Mouse (Mus musculus) heart, adult 8-10 months (tissue): Measurements from ENCODE around the gene Wdr73. TPM values are rescaled to one million over a fixed set of nuclear protein-coding genes. Genes with fewer than 3 reads are reported as not detected.
A peak's percentile ranks its signal among the peaks of the same experiment; 100 is the strongest.
"Not testable (repeated sequence)": the region's sequence is repeated elsewhere in the genome, so short reads cannot be mapped to it uniquely, and the experiment has no call there.

Source experiments
- DNase-seq: peaks from one replicate; pipeline ENCODE4 v3.0.0; 2022; ENCODE audit warnings: low spot score
- total RNA-seq, 4 experiments: library from RNA; stranded (reverse); gene quantifications; 2 replicates each; pipeline ENCODE4 v1.2.4; 2022

The Wdr73 gene
- 1 to 10 TPM; 4.6 to 7.6 (median 6.3) TPM for total RNA-seq

DNA sequence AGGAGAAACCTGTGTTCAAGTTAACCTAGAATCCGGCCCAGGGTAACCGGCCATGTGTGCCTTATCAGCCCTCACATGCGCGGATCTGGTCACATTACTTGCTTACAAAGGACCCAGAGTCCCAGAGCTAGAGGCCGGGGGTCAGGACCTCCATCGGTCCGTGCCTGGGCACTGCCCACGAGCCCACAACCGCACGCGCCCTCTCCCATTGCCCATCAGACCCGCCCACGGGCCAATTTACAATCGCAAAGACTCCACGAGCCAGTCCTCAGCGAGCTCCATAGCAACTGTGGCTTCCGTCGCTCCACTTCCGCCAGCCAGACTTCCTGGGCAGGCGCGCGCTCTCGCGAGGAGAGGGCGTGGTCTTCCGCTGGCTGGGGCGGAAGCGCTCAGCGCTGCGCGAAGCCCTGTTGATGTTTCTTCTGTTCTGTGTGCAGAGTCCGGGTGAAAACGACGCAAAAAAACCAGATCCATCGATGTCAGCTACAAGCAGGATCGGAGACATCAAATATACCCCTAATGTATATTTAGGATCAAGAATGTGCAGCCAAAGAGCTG is at the start of gene Wdr73:
Gene Wdr73, minus strand, starts transcription at position 326 of the 558 bp plus-strand sequence.
- peak; percentile 86 for DNase-seq

DNA sequence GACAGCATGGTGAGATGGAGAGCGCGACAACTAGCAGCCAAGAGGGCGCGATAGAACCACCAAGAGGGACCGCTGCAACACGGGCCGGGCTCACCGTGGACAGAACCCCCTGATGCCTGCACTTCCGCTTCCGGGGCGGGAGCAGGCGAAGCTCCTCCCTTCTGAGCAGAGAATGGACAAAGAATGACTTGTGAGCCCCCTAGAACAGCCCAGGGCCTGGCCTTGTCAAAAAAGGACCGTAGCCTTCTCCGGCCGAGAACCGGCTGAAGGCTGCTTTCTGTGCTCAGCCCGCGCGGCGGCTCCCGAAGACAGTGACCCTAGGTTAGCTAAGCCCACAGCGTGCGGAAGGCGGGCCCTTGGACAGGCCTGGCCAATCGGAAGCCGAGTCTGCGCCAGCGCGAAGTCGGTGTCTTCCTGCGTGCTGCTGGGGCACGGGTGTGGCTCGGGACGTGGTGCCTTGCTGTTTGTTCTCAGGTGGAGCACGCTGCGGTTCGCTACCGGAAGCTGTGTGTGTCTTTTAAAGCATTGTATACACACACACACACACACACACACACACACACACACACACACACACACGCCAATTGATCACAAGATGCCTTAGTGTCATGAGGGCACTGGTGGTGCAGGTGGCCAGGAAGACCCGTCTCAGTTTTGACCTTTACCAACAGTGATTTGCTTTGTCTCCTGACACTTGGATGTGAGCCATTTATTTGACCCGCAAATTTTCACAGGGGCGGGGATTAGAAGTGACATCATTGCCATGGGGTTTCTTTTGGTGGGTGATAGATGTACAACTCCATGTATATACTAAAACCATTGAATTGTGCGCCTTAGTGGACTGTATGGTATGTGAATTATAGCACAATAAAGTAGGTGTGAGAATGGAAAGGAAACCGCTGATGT is 46.6 kb upstream of the Wdr73 start, which contains the start of gene Sec11a:
Gene Sec11a, minus strand, starts transcription at position 336 of the 906 bp plus-strand sequence.
- DNase-seq, result peak; percentile 92

DNA sequence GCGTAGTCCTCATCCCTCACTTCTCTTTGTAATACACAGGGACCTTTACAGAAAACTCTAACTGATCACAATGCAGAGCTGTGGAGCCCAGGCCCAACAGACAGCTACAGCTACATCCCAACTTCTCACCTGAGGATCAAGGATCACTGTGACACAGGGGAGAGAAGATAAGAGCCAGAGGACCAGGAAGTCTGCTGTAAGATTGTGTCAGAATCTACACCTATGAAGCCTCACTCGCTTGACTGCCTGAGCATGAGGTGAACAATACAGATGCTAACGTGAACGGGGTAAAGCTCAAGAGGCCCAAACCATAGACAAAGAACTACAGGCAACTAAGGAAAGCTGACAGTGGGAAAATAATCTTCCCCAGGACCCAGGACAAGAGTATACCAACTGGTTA is 38.7 kb upstream of the Wdr73 start:
- no peak for DNase-seq

DNA sequence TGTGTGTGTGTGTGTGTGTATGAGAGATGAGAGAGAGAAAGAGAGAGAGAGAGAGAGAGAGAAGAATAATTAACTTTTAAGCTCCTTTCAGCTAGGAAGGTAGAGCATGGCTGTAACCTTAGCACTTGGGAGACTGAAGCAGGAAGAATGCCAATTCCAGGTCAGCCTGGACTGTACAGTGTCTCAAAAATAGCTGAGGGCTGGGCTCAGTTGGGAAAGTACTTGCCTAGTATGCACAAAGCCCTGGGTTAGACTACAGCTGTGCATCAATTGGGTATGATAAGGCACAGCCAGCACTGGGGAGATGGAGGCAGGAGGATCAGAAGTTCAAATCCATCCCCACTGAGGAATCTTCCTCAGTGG is 36.2 kb upstream of the Wdr73 start:
- not testable (repeated sequence) for DNase-seq

DNA sequence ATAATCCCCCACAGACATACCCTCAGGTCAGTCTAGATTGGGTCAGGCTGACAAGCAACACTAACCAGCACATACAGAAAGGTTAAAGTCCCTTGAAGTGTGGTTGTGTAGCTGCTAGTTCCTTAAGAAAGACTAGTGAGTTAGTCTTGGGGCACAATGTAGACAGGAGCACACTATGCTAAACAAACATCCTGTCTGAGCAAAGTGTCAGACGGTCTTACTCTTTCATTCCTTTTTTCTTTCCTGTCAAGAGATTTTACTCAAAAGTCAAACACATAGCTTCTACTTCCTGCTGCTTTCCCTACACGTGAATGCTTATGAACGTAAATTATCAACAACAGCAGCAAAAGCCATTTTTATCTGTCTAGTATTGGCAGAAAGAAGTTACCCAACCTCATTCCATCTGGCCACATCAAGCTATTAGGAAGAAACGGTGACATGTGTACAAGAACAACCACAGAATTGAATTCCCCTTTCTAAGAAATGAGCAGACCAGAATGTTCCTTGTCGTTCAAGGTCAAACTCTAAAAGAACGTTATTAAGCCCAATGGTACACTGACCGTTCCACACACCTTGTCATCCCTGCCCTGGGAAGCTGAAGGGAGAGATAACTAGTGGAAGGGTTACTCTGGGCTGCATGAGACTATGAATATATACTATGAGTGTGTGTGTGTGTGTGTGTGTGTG is 35.7 kb upstream of the Wdr73 start:
- DNase-seq, result not testable (repeated sequence)

DNA sequence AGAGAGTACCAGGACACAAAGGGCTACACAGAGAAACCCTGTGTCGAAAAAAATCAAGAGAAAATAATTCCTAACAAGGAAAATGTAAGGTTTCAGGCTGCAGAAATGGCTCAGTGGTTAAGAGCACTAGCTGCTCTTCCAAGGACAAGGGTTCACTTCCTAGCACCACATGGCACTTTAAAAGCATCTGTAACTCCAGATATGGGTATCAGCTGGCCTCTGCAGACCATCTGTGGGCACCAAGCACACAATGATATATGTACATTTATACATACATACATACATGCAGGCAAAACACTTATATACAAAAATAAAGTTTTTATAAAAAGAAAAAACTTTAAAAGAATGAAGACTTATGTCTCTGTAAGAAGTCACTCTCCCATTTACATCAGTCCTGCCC is 34.8 kb upstream of the Wdr73 start:
- DNase-seq, result no peak

DNA sequence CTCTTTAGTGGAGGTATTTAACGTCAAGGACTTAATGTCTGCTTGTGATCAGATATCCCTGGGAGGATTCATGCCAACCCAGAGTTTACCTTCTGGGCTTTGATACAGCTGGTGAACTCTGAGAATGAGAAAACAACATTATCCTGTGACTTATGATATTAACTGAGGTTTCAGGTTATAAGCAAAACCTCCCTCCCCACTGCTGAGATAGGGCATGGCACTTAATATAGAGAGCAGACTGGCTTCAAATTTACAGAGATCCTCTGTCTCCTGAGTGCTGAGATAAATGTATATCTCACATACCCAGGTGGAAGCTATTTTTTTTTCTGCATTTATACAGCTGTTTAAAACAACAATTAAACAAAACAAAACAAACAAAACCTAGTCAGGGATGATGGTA is 31.7 kb upstream of the Wdr73 start:
- no peak for DNase-seq

DNA sequence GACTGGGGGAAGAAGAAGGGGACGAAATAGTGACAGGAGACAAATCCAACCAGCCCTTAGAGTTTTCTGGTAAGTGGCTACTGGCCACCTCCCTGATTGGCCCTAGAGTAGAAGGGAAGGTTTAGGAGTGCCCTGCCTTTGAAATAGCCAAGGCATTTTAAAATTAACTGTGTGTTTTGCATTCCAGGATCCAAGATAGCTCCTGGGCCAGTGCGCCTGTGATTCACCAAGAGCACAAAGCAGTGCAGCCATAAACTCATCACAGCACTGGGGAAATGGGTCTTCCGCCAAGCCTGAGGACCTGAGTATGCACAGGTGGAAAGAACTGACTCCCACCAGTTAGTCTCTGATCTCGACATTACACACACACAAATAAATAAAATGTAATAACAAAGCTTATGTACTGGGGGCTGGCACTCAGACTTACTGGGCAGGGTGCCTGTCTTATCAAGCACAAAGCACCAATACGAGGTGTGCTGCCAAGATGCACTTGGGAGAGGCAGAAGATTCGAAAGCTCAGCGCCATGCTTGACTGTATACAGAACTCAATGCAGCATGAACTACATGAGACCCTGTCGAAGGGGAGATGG is 30.6 kb upstream of the Wdr73 start:
- DNase-seq, result peak; percentile 57

DNA sequence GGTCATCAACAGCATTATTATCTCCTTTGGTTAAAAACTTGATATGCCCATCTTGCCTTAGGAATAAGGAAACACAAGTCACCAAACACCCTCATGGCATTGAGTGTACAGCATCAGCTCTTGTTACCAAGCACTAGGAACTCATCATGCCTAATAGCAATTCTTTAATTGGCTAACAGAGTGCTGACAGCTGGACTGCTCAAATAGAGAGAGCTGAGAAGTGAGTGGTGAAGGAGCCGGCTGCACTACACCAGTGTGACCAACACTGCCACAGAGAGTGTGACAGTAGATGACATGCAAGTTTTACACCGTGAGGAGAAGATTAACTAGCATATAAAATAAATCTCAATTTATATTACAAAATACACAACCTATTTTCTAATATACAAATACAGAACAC is 22.1 kb upstream of the Wdr73 start:
- no peak for DNase-seq

DNA sequence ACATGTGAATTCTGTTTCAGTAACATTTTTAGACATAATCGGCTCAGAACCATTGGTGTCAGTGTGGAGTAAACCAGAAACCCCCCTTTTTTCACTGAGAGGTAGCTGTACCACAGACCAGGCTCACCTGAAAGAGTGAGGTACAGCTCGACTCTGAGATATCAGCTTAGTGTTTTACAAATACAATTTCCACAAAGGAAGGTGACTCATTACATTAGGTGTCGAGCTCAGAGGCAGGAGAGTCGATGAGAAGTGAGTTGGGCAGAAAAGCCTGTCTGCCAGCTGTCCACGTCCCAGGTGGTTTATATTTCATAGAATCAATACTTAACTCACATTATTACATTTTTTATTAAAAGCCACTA is 18.6 kb upstream of the Wdr73 start:
- DNase-seq, result no peak

DNA sequence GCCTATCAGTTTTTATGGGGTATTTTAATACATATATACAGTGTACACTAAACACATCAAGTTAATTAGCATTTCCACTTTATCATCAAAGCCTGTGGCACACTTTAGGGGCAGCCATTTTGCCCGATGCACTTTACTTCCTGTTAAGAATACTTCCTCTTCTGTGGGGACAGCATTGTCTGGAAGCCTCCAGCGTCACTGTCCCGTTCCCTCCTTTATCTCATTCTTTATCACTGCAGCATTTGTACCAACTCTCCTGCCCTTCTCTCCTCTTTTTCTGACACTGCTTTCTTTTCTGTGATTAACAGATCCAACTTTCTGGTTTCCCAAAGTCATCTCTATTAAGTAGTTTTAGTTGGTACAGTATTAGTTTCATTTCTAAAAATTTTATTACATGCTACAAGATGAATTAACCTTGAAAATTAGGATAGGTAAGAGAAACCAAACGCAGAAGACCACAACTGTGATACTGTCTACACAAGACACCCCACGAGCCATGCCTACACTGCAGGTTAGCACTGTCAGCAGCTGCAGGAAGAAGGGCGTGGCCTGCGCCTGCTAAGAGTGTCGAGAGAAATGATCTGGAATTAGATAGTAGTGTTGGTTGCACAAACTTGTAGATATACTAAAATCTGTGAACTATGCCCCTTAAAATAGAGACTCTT is 18.0 kb upstream of the Wdr73 start:
- DNase-seq, result no peak

DNA sequence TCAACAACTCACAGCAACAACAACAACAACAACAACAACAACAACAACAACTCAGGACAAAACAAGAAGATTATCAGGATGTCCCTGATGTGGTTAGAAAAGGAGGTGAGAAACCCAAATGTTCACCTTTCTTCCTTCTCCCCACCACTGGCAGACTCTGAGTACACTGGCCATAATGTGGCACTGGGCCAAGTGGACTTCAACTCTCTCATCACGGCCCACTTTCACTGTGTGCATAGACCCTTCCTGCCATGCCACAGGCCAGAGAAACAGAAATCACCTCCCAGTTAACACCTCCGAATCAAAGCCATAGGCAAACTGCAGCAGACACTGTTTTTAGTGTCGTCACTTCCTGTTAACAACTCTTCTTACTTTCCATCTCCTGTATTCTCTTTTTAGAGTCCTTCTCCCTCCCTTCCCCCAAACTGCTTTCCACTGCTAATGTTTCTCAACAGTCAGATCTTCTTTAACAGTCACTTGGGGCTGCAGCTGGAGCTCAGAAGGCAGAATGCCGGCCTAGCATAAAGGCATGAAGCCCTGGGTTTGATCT is 16.9 kb upstream of the Wdr73 start:
- DNase-seq, result no peak

DNA sequence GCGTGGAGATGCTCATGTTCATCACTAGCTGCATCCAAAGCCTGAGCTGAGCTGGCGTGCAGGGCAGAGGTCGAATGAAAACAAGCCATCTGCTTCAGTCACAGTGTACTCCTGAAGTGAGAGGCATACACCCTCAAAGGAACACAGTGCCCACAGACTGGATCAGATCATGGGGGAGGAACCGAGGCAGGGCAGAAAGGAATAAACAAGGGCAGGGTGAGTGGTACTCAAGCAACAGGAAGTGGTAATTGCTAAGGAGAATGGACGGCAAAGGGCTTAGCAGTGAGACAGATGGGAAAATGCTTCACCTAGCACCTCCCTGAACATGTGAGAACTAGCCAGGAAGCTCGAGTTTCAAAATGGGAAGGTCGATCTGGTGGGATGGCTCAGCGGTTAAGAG is 11.4 kb upstream of the Wdr73 start:
- no peak for DNase-seq

DNA sequence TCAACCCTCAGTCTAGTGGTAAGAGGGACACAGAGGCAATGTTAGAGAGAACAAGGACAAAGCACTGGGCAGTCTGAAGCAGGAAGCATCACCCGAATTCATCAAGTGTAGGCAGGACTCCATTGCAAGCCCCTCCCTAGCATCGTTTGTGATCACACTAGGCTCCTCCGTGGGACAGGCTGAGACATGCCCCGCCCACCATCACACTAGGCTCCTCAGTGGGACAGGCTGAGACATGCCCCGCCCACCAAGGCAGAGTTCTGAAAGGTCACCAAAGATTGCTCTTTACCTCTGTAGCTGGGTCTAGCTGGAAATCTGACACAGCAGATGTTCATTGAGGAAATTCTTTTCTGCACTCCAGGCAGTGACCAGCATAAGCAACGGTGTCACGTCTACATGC is 10.0 kb upstream of the Wdr73 start:
- DNase-seq, result no peak

DNA sequence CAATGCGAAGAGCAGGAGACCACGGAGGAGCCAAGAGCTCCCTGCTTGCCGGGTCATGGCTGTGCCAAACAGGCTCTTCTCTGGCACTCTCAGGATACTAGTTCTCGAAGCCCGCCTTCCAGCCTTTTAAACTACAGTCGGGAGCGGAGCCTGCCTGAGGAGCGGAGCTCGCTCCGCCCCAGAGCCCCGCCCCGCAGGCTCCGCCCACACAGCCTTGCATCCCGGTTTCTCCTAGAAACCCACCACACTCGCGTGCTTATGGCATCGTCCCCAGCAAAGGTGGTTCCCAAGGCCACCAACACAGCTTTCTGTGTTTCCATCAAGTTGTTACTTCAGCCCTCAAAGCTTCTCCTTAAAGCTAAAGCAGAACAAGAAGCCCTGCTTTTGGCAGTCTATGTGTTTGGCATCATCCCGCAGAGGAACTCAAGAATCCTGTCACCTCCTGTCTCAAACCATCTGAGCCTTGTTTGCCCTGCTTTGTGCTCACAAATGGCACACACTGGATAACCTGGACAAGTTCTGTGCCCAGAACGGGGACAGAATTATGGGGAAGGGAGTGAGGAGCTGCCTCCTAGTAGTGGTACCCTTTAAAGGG is 3.9 kb upstream of the Wdr73 start, which contains the start of gene Nmb:
Gene Nmb, minus strand, starts transcription at position 156 of the 595 bp plus-strand sequence.
- peak; percentile 67 for DNase-seq

DNA sequence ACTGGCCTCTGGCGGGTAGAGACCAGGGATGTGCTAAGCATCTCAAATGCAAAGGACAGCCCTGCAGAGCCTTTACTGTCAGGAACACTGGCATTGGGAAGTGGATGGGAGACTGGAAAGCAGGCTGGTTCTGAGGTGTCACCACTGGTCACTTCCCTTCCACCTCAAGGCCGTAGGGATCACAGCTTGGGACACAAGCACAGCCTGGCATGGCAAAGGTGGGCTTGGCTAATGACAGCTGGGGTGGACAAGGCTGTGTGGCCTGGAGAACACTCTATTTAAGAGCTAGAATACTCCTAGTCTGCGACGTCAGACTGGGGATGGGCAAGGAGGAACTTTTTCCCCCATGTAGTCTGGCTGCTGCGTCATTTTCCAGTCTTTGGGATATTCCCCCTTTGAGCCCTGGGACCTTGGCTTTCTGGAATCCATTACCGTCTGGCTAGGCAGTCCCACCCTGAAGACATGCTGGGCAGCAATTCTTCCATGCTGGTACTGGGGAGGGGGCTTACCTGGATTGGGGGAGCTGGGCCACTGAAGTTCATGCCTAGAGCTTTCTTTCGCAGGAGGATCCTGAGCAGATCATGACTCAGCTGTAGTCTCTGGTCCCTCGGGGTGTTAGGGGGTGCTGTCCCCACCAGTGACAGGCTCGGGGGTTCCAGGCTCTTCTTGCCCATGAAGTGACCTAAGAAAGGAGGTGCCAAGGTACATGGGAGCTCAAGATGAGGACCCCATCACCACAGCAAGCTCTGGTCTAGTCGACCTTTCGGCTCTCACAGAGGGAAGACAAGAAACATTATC is 2.8 kb upstream of the Wdr73 start:
- no peak for DNase-seq

DNA sequence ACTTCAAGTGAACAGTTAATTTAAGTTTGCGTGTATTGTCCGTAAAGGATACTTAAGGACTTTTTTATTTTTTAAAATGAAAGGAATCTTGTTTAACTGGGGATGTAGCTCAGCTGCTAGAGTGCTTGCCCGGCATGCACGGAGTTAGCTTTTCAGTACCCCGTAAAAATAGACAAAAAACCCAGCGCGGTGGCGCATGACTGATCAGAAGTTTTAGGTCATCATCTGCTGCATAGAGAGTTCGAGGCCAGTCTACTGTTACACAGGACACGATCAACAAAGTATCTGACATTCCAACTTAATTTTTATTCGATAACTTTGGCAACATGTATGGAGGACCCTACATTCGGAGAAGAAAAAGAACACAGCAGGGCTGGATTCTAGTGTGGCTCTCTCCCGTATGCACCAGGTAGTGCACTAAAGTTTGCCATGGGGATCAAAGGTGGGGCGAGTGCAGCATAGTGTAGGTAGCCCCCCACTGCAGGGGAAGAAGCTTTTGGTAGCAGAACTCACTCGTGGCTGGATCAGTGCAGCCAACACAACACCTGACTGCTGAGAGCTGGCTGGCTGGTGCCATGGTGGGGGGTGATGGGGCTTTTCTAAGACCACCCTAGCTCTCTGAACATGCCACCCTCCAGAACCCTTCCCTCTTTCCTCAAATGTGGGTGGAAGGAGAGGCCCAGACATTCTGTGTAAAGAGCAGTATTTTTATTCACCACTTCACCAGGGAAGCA is 639 bp upstream of the Wdr73 start:
- no peak for DNase-seq

DNA sequence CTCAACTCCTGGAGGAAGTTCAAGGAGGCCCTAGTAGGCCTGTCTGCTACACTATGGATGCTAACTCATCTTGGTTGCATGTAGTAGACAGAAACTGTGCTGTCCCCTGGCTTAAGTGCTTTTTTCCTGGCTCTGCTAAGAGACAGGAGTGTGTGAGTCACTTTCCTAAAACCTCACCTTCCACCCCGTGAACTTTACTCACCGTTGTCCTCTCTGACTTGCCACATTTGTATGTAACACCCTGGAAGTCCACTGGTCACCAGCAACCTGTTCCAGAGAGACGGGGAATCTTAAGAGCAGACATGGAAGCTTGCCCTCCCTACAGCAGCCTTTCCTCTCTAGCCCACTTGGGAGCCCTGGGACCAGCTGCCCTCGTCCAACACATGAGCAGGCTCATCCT is 3.3 kb downstream of the Wdr73 start:
- DNase-seq, result no peak

DNA sequence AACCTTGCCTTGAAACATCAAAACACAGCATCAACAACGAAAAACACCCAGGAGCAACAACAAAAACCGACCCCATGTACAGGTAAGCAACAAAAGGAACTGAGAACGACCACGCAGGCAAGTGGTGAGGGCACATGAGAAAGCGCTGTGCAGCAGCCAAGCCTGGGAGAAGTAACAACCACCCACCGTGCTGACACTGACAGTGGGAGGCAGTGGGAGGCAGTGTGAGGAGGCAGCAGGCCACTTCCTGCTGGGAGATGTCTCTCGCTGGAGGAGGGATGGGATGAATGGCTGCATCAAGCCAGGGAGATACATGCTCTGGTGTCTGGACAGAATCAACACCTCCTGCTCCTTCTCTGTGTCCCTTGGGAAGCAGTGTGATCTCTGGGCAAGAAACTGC is 3.9 kb downstream of the Wdr73 start:
- DNase-seq, result no peak
